Mouse (Mus musculus): Measurements from ENCODE around the gene Ntn3.

- TF ChIP-seq CTCF (IDR thresholded peaks at IDR 0.05; ENCODE audit: extremely low read depth, insufficient read length, insufficient replicate concordance, low read depth, low read length) (no peak), POLR2A (IDR thresholded peaks at IDR 0.05; ENCODE audit: low read depth, low read length) (no peak)
Measured at GRCm38 (mm10) chr17:24258981-24259380, 49.6 kb upstream of the Ntn3 start.

All from small intestine, adult 2 months (tissue).